Mouse (Mus musculus): ENCODE results near the gene Arsb.
"Not testable (repeated sequence)": the region's sequence is repeated elsewhere in the genome, so short reads cannot be mapped to it uniquely, and the experiment has no call there.

Arsb gene

DNA sequence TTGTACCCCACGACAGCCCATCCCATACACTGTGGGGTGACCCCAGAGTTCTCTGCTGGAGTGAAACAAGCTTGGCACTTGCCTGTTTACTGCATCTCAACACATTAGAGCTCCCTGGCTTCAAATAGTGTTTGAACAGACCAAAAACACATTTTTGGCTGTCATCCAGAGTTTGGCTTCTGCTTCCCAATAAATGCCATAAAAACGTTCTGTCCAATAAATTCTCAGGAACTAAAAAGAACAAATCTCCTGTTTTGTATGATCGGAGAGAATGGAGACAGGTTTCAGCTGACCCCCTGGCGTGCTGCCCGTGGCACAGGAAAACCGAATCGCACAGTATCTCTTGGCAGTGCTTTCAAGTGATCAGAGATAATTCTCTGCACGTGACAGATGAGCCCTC lies 16.2 kb downstream of the Arsb start:
- no peak for DNase-seq (ENCODE audit: low spot score in 2 of 2)

DNA sequence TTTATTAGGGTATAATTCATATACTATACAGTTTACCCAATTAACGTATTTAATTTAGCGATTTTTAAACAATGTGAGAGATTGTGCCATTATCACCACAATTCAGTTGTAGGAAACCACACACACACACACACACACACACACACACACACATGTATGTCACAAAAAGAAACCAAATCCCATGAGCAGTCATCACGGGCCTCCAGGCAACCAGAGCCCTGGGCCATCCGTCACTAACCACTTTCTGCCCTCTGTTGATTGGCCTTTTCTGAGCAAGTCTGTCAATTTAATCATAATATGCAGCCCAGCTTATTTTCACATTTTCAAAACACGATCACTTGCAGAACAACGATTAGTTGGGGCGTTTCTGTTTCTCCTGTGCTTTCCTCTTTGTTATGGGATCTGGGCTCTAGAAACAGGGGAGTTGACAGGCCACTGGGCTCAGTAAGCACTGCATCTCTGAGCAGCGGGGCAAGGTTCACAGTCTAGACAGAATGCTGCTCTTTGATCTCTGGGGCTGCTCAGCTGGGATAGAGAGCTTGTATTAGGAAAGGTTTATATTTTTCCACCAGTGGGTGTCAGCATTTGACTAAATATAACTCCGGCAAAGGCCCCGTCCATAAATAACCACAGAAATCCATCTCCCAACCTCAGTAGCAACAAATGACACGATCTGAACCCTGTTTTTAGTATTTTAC lies 21.7 kb downstream of the Arsb start:
- DNase-seq (ENCODE audit: low spot score in 2 of 2) = no peak

DNA sequence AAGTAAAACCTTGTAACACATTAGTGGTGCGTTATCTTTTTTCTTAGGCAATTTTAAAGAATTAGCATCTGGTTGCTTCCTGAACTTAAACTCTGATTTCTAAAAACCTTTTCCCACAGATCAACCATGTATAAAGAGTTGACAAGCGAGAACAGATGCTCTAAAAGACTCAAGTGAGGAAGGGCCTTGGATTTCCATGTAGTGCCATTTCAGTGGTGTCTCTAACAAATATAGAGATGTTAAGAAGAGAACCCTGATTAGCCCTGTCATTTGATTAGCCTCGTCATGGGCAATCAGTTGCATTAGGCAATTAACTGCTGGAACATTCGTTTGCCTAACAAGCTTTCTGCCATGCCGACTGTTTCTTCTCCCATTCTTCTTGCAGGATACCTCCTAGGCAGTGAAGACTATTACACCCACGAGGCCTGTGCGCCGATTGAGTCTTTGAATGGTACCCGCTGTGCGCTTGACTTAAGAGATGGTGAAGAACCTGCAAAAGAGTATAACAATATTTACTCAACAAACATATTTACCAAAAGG lies 22.3 kb downstream of the Arsb start:
- no peak for DNase-seq (ENCODE audit: low spot score in 2 of 2)

DNA sequence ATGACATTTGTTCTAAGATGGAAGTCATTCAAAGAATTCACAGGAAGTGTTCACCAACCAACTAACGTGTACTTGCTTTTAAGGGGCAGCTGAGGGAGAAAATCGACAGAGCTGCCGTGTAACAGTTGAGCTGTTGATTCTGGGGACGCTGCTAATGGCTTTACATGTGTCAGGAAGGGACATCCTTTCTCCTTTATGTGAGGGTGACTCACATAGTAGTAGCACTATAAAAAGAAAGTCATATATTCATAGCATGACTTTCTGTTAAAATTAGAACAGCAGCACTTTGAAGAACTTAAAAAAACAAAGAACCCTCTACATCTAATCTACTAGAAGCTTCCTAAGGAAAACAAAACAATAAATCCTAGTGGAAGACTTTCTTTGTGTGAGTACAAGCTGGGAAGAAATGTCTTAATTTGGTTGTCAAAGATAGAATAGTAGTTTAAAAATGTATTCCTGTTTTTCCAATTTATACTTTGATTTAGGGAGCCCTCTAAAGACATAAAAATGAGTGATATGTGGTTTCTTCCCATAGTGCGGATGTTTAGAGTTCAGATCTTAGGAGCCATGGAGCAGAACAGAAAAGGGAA lies 25.7 kb downstream of the Arsb start:
- DNase-seq (ENCODE audit: low spot score in 2 of 2) = no peak

DNA sequence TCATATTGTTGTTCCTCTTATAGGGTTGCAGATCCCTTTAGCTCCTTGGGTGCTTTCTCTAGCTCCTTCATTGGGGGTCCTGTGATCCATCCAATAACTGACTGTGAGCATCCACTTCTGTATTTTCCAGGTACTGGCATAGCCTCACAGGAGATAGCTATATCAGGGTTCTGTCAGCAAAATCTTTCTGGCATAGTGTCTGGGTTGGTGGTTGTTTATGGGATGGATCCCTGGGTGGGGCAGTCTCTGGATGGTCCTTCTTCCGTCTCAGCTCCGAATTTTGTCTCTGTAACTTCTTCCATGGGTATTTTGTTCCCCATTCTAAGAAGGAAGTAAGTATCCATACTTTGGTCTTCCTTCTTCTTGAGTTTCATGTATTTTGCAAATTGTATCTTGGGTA lies 38.9 kb downstream of the Arsb start:
- not testable (repeated sequence) for DNase-seq (ENCODE audit: low spot score in 2 of 2)

DNA sequence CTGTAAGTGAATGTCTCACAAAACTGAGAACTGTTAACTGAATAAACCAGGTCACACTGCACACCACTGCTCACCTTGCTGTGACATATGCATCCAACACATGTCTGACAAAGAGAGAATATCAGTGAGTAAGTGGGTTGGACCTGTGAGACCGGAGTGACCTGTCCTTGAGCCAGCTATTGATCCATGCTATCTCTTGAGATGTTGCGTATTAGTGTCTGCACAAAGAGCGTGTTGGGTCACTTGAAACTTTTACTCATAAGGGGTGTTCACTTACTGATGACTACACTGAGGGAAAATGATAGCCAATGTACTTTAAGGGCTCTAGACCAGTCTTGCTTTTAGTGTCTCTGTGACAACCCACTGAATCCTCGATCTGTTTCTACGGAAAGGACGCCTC lies 42.7 kb downstream of the Arsb start:
- no peak for DNase-seq (ENCODE audit: low spot score in 2 of 2)

DNA sequence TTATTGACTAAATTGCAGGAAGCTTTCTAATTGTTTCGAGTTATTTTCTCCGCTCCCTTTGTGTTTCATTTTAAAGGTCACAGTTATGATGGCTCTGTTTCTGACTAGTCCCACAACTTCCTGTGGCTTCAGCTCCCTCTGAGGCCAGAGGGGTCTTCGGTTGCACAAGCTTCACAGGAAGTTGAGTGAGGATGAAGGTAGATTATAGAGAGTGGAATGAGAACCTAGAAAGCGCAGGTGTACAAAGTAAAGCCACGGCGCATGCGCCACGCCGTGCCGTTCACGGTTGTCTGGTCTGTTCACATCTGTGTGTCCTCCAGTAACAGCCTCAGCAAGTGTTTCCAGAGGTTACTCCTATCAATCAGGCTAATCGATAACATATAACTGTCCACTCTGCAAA lies 43.2 kb downstream of the Arsb start:
- DNase-seq (ENCODE audit: low spot score in 2 of 2) = no peak

DNA sequence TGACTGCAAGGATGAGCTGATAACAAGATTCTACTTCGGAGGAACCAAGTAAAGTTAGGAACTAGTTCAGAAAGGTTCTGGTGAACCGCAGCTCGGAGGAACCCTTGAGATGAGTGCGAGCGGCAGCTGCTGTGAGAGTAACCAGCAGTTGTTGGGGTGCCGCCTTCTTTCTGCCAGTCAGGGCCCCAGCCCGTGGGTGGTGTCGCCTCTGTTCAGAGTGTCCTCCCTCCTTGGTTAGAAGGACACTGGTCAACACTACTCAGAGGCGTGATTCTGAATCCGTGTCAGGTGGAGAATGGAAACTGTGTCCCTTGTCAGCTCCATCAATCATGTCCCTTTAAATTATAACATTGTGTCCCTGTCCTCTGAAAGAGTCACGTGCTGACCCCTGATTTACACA lies 43.7 kb downstream of the Arsb start:
- no peak for DNase-seq (ENCODE audit: low spot score in 2 of 2)

DNA sequence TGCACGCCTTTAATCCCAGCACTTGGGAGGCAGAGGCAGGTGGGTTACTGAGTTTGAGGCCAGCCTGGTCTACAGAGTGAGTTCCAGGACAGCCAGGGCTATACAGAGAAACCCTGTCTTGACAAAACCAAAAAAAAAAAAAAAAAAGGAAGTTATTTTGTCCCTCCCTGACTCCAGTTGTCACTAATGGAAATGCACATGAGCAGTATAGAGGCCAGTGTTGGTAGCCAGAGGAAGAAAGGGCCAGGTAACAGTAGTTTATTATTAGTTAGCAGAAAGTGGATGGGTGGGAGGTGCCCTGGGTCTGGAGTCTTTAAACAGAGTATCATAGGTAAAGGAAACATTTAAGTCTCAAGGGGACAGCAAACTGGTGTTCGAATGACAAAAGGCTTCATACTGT lies 44.7 kb downstream of the Arsb start:
- DNase-seq (ENCODE audit: low spot score in 2 of 2) = no peak

DNA sequence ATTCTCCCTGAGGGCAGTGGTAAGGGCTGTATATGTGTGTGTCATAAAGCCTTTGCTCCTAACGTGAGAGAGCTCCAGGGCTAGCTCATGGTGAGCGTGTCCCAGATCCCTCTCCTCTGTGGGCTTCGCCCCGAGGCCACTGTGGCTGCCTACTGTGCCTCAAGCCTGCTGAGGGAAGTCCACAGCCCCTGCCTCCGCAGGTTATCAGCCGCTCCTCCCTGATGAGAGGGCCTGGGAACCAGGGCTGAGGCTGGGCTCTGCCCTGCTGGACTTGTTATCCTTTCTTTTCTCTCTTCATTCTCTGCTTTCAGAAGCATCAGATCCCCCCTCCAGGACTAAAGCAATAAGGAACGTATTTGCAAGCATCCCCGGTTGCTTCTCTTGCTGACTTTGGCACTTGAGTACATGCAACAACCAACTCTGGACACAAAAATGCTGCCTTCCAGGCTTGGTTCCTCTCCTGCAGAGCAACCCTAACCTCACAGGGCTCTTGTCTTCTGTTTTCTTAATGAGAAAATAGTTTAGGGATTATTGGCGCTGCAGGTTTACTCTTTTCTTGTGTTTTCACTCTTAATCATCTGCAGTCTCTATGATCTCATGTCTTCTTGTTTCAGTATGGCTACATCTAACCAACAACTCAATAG lies 45.4 kb downstream of the Arsb start:
- DNase-seq (ENCODE audit: low spot score in 2 of 2) = no peak

DNA sequence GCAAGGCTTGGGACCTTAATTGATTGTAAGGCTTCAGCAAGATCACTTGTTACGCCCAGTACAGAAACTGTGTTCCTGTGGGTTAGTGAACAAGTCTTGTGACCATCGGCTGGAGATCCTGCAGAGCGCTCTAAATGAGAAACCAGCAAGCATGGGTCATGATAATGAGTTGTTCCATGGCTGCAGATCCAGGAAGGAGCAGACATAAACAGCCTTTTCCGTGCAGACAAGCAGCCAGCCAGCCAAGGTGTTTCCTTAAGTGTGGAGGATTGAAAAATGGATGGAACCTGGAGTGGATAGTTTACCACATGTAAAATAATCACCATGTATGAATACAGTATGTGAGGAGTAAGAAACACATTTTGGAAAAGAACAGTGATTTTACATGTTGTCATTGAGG lies 48.7 kb downstream of the Arsb start:
- DNase-seq (ENCODE audit: low spot score in 2 of 2) = no peak

DNA sequence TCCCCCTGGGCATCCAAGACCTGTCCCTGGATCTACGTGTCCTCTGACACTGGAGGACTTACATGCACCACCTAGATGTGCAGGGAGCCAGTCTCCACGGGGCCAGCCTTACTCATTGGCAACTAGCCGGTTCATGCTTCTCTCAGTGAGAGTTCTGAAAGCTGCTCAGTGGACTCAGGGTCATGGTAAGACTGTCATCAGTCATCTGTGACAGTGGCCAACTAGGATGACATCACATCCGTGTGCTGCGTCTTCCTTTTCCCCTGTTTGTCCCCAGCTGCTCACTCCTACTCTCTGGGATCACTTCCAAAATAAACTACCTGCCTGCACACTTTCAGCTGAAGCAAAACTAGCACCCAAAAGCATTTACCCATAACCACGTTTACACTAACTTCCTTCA lies 50.6 kb downstream of the Arsb start:
- DNase-seq (ENCODE audit: low spot score in 2 of 2) = no peak

DNA sequence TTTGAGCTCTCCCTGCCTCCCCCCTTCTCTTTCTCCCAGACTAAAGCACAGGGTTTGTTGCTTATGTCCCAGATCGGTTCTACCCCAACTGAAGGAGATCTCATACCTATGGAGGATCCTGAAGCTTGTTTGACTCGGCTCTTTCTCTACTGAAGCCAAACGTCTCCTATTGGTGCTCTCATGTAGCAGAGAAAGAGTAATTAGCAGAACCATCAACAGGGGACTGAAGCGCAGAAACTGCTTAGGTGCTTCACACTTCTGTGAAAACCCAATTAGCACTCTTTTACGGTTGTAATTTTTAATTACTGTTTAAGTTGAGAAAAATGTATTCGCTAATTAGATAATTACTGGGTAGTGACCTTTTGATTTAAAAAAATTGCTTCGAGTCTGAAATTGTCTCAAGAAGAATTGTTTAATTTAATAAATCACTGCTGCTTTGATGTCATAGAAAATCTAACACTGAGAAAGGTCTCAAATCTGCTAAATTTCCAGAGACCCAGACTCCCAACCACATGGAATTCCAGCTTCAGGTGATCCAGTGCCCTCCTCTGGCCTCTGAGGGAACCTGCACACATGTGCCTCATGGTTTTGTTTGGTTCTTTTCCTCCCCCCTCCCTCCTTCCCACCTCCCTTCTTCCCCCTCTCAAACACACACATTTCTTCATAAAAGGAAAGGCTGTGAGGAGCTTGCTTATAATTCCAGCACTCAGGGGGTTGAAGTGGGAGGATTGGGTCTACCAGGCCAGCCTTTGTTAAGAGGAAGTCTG lies 54.5 kb downstream of the Arsb start:
- DNase-seq (ENCODE audit: low spot score in 2 of 2) = no peak

DNA sequence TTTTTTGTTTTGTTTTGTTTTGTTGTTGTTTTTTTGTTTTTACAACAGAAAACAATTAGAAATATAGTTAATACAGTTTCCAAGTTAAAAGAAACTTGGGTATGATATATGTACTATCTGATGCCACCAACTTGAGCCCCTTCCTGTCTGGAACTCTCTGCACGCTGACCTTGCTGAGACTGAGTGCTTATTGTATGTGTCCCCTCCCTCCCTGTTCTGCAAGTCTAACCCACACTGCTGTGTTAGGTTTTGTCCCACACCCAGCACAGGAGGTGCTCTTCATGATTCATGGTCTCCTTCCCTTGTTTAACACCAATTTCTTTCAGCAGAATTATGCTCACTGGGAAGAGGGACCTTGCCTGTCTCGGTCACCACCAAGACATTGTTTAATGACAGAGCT lies 56.3 kb downstream of the Arsb start:
- no peak for DNase-seq (ENCODE audit: low spot score in 2 of 2)

DNA sequence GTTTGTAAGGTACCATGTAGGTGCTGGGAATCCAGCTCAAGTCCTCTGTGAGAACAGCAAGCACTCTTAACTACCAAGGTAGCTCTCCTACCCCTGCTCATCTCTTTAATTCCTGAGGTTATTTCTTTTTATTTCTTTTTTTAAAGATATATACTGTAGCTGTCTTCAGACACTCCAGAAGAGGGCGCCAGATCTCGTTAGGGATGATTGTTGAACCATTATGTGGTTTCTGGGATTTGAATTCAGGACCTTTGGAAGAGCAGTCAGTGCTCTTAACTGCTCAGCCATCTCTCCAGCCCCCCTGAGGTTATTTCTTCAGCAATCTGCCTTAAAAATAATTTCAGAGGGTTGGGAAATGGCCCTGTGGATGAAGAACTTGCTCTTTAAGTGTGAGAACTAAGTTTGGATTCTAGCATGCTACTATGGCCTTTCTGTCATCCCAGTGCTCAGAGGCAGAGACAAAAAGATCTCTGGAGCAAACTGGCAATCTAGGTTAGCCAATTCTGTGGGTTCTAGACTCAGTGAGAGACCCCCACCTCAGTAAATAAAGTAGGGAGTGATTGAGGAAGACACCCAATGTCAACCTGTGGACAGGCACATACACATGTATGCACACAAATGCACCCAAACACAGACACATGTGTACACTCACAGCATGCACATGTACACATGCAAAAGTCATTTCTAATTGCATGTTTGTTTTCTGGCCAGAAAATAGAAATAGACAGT lies 58.3 kb downstream of the Arsb start:
- DNase-seq (ENCODE audit: low spot score in 2 of 2) = no peak

DNA sequence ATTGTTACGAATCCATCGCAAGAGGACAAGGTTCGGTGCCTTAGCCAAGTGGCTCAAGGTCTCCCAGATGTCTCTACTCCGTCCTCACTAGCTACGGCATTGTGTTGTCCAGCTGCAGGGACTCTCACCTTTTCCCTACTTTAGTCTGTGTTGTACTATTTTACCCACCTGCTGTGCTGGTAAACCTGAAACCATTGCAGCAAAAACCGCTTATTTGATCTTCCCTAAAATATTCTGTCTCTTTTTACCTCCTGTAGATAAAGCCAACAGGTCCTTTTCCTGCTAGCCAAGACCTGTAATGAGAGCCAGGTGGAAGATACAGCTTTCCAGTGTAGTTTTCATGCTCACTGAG lies 58.8 kb downstream of the Arsb start:
- no peak for DNase-seq (ENCODE audit: low spot score in 2 of 2)

DNA sequence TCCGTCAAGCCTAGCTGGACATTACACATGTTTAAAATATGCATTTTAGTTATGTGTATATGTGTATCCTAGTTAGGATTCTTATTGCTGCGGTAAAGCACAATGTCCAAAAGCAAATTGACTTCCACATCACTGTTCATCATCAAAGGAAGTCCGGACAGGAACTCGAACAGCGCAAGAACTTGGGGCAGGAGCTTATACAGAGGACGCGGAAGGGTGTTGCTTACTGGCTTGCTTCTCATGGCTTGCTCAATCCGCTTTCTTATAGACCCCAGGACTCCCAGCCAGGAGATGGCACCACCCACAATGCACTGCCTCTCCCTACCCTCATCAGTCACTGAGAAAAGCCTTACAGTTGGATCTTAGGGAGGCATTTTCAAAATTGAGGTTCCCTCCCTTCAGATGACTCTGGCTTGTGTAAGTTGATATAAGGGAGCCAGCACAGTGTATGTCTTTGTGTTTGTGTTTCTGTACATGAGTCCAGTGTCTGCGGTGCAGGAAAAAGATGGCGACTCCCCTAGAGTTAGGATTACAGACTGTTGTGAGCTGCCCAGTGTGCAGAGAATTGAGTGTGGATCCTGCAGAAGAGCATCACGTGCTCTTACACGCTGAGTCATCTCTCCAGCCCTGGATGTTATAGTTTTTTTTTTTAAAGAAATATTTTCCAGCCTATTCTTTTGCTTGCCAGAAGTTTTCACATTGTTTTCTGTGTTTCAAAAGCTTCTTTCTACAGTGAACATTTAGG lies 66.2 kb downstream of the Arsb start:
- DNase-seq (ENCODE audit: low spot score in 2 of 2) = no peak

DNA sequence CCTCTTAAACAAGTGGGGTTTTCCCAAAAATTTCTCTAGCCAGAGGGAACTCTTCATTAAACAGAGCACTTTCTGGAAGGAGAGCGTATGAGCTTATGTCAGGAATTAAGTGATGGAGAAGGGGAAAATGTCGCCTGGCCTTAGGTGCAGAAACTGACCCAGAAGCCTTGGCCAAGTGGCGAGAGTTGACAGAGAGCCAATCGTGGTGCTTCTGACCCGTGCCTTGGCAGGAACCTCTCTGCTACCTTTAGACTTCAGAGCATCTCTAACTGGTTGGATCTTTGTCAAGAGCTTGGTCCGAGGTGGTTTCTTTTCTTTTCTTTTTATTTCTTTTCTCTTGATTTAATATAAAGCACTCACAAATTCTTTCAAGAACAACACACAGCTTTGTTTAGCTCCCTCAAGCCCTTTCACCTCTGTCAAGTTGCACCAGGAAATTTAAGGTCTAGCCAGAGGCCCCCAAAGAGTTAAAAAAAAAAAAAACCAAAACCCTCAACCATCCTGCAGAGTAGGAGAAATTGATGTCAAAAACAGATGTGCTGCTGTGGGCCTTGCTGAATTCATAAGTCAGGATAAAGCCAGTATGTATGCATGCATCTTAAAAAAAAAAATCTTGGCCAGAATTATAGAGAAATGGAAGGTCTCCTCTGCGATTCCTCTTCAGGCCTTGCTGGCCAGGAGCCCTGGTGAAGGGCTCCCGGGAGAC lies 67.2 kb downstream of the Arsb start:
- DNase-seq (ENCODE audit: low spot score in 2 of 2) = no peak

DNA sequence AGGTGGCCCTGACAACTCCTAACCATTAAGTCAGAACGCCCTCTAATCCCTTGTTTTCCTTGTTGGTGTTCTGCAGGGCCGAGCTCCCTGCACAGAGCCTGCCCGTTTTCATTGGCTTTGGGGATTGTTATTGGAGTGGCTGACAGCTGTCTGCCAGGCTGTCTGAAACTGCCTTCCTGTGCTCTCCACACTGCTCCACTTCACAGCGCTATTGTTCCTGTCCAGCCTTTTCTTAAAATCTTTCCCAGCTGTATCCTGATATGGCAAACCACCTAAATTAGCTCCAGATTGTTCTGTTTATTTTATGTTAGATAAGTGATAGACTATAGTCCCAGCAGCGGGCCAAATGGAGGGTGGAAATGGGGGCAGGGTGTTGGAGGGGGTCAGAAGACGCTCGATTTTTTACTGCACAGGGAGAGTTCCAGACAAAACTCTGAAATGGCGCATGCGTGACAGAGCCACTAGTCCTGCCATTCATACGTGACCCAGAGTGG lies 67.8 kb downstream of the Arsb start:
- DNase-seq (ENCODE audit: low spot score in 2 of 2) = no peak

DNA sequence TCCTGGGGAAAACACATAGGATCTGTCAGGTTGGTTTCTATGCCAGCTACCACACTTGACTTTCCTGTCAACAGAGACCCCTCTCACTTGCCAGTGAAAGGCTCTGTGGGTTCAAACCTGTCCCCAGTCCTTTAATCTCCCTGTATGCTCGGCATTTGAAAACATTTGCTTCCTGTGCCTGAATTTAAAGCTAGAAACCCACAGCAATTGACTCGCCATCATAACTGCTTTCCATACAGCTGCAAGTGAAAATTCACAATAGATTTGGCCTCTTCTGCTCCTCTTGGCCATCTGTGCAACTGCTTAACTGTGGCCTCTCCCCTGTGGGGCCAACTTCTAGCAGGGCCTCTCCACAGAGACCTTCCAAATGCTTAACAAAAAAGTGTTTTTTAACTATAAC lies 68.3 kb downstream of the Arsb start:
- no peak for DNase-seq (ENCODE audit: low spot score in 2 of 2)

All from spleen, postnatal 10 days (tissue).